Mouse (Mus musculus) 3T3-L1 (cell line): ENCODE results near the gene Acox3.
A peak's percentile ranks its signal among the peaks of the same experiment; 100 is the strongest.

ENCODE experiments used
- DNase-seq: peaks from one replicate; pipeline ENCODE4 v3.0.0-alpha.2; 2015; ENCODE audit warnings: low read depth, low spot score

Gene Acox3

GRCm38 (mm10) chr5:35648230-35648629, 65.4 kb downstream of the Acox3 start:
- no peak for DNase-seq

DNA sequence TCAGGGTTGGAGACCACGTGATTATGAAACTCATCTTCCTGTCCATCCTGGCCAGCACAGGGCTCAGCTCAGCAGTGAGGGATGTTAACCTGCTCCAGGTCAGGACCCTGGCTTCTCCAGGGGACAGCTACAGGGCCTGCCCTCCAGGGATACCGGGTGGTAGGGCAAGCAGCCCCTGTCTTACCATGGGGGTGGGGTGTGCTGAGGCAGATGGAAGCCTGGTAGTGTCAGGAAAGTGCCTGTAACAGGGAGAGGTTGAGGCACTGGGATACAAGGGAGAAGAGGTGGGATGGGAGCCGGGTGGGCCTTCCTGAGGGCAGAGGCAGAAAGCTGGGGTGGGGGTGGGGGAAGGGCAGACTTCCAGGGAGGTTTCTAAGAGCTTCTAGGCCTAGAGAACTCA, 69.5 kb downstream of the Acox3 start:
- no peak for DNase-seq

DNA sequence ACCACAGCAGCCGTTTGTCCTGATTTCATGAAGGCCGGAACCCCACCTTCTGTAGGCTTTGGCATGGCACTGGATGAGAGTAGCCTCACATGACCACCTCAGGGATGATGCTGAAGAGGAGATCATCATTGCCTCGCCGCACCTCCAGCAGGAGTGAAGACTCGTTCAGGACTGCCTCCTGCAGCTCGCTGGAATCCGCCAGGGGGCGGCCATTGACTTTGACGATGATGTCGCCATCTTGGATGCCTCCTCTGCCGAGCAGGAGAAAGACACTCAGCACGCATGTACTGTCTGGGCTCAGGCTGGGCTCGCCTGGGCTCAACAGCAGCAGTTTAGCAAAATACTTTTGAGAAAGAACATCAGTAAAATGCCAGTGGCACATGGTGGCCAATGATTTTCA, 70.0 kb downstream of the Acox3 start:
- DNase-seq, result no peak

- no peak for DNase-seq
Observed at GRCm38 (mm10) chr5:35653743-35654395, 71.0 kb downstream of the Acox3 start.

DNA sequence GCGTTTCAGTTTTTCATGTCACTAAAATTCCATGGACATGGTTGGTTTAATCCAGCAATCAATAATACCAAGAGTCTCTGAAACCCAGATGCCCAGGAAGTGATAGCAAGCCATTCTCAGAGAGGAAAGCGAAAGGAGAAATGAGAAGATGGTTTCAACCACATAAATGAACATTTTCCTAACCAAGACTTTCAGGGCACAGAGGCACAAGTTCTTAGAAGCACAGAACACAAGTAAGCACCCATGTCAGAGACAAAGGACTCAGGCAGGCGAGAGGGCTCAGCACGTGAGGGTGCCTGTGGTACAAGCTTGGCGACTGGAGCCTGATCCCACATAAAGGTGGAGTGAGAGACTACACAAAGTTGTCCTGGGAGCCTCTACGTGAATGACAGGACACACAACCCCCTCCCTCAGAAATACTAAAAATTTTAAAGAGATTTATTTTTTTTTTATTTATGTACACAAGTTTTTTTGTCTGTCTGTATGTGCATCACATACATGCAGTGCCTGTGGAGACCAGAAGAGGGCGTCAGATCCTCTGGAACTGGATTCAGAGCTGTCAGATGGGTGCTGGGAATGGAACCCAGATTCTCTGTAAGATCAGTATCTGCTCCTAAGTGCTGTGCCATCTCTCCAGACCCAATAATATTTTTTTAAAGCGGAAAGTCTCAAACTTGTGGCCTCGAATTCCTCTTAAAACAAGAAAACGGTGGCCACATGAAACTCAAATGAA, 73.1 kb downstream of the Acox3 start:
- DNase-seq, result no peak

DNA sequence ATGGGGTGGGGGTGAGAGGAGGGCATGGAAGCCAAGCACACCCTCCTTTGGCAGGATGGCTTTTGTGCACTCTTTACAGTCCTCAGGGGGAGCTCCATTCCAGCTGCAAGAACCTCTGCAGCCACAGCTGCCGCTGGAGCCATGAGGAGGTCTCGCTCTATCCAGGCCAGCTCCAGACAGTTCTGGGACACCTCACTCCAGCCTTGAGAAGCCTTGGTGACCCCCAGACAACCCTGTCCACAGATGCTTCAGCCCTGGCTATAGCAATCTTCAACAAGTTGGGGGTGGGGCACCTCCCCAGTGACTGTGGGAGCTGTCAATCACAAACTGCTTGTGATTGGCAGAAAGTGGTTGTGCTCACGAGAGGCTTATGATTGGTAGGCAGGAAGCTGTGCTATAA, 76.7 kb downstream of the Acox3 start:
- DNase-seq, result no peak

DNA sequence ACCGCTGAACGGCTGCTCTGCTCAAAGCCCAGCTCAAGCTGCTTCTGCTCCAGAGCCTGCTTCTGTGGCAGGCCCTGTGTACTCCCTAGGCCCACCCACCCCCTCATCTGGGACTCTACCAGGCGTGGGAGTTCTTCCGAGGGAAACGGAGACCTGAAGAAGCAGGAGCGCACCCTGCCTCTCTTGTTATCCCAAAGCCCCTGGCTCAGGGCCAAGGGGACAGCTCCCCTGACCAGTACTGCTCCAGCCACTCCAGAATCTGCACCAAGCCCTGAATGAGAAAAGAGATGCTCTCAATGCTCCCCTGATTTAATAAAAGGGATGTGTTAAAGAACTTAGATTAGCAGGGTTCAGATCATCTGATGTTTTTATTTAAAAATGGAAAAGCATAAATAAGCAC, 78.4 kb downstream of the Acox3 start:
- DNase-seq, result no peak

DNA sequence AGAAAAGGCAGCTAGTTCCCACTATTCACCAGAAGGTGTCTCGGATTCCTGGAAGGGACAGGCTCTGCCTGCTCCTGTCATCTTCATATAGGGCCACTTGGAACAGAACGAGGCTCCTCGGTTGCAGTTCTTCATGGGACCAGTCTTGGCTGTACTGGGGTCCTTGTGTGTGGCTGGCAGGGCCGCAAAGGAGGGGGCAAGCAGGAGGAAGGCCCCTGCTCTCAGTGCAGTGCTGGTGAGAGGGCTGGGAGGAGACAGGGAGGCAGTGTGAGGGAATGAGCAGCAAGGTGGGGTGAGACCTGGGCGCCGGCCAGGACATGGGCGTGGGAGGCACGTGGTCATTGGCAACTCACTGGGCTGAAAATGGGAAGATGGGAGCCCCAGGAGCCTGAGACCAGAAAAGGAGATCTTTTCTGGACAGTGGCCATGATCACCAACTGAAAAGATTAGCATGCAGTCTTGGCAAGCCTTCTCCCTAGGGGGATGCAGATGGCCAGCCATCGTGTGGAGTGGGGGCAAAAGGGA, 79.2 kb downstream of the Acox3 start:
- DNase-seq, result peak; percentile 44
